Mouse (Mus musculus) lung, embryonic 14.5 days (tissue): Measurements from ENCODE around the gene Ak5. TPM values are rescaled to one million over a fixed set of nuclear protein-coding genes. Genes with fewer than 3 reads are reported as not detected.

Source experiments
- ATAC-seq: fragments of 200-750 bp; cut with Nextera tagmentation; 2 replicates; pipeline ENCODE4 v1.8.0; 2017; ENCODE audit warnings: mild to moderate bottlenecking, moderate TSS enrichment, moderate library complexity; ENCODE audit not compliant: insufficient read depth
- DNase-seq: peaks from one replicate; pipeline ENCODE4 v3.0.0-alpha.2; 2015
- H3K27ac ChIP-seq: fragments of 300-500 bp; sonication (generic); 2 replicates; pipeline ENCODE4 v1.5.1; 2014; ENCODE audit warnings: low read depth, mild to moderate bottlenecking, moderate library complexity
- H3K27me3 ChIP-seq: fragments of 300-500 bp; sonication (generic); 2 replicates; pipeline ENCODE4 v1.6.1; 2014; ENCODE audit warnings: low read length, control low read depth; ENCODE audit not compliant: insufficient read depth
- H3K36me3 ChIP-seq: fragments of 300-500 bp; sonication (generic); 2 replicates; pipeline ENCODE4 v1.6.1; 2014; ENCODE audit warnings: control low read depth; ENCODE audit not compliant: insufficient read depth
- H3K4me1 ChIP-seq: fragments of 300-500 bp; sonication (generic); 2 replicates; pipeline ENCODE4 v1.6.1; 2014; ENCODE audit warnings: antibody characterized with exemption, control low read depth; ENCODE audit not compliant: insufficient read depth
- H3K4me2 ChIP-seq: fragments of 300-500 bp; sonication (generic); 2 replicates; pipeline ENCODE4 v1.6.1; 2014; ENCODE audit warnings: mild to moderate bottlenecking
- H3K4me3 ChIP-seq: fragments of 300-500 bp; sonication (generic); 2 replicates; pipeline ENCODE4 v1.5.1; 2014; ENCODE audit warnings: low read depth, low read length
- H3K9ac ChIP-seq: fragments of 300-500 bp; sonication (generic); 2 replicates; pipeline ENCODE4 v1.6.1; 2014
- H3K9me3 ChIP-seq: fragments of 300-500 bp; sonication (generic); 2 replicates; pipeline ENCODE4 v1.6.1; 2016; ENCODE audit warnings: low read depth, low read length, control low read depth
- CTCF ChIP-seq: IDR thresholded peaks from 2 replicates; pipeline ENCODE4 v1.5.1; 2016; ENCODE audit warnings: antibody characterized with exemption, low read depth
- WGBS: fragments of 180-500 bp; shearing (Covaris S2); extraction: QIAGEN DNeasy Blood & Tissue Kit; methylation state at CpG from one replicate; pipeline ENCODE4 v1.1.7; 2014; 5-methylcytosine and 5-hydroxymethylcytosine counted together
- polyA plus RNA-seq: library from polyadenylated mRNA; unstranded; fragments of >200 nt; fragmentation: Nextera tagmentation; extraction: Ambion mirVana; gene quantifications from 2 replicates; pipeline ENCODE4 v1.2.1, GENCODE M21; 2014

Ak5 gene
- polyA plus RNA-seq, 1 experiment from 2014 or later = 4.1 TPM

- Histone ChIP-seq H3K36me3 (no peaks in the 10 kb centered on the region), H3K9me3 (no peaks in the 10 kb centered on the region), H3K4me1 (peaks cover 8% of the 10 kb centered on the region; the same call in 1 of the 2 replicates), H3K4me2 (no peak overlapping the region), H3K9ac (no peak overlapping the region), H3K27me3 (no peaks in the 10 kb centered on the region), H3K4me3 (no peak overlapping the region), H3K27ac (no peak overlapping the region)
- ATAC-seq = no peak
- no peak for DNase-seq
- no peak for TF ChIP-seq CTCF
- WGBS = 56% methylated on average over 6 of the region's 6 CpGs
Measured at GRCm38 (mm10) chr3:152564516-152565113, 103.5 kb downstream of the Ak5 start.

- Histone ChIP-seq H3K27ac (no peak overlapping the region), H3K9me3 (no peaks in the 10 kb centered on the region), H3K27me3 (no peaks in the 10 kb centered on the region), H3K4me1 (peaks cover 5% of the 10 kb centered on the region; the same call in 1 of the 2 replicates), H3K36me3 (no peaks in the 10 kb centered on the region), H3K9ac (no peak overlapping the region), H3K4me3 (no peak overlapping the region), H3K4me2 (no peak overlapping the region)
- ATAC-seq (no peak), DNase-seq (no peak)
- no peak for TF ChIP-seq CTCF
Measured at GRCm38 (mm10) chr3:152563833-152564232, 104.3 kb downstream of the Ak5 start.

GRCm38 (mm10) chr3:152561708-152562107, 106.5 kb downstream of the Ak5 start:
- Histone ChIP-seq H3K9ac (no peak overlapping the region), H3K27ac (no peak overlapping the region), H3K36me3 (no peaks in the 10 kb centered on the region), H3K27me3 (no peaks in the 10 kb centered on the region), H3K4me1 (peaks cover 3% of the 10 kb centered on the region; the same call in 1 of the 2 replicates), H3K4me2 (no peak overlapping the region), H3K9me3 (no peaks in the 10 kb centered on the region), H3K4me3 (no peak overlapping the region)
- ATAC-seq = no peak
- WGBS = 79% methylated on average over 2 of the region's 2 CpGs
- no peak for DNase-seq
- TF ChIP-seq CTCF = no peak

- Histone ChIP-seq H3K9me3 (no peaks in the 10 kb centered on the region), H3K27ac (no peak overlapping the region), H3K36me3 (no peaks in the 10 kb centered on the region), H3K4me1 (peaks cover 6% of the 10 kb centered on the region), H3K4me2 (no peak overlapping the region), H3K4me3 (no peak overlapping the region), H3K27me3 (no peaks in the 10 kb centered on the region), H3K9ac (no peak overlapping the region)
- WGBS = 34% methylated on average over 4 of the region's 4 CpGs
- TF ChIP-seq CTCF = no peak
- DNase-seq = no peak
- no peak for ATAC-seq
Measured at GRCm38 (mm10) chr3:152559295-152559694, 108.9 kb downstream of the Ak5 start.

- Histone ChIP-seq H3K9ac (no peak overlapping the region), H3K27ac (no peak overlapping the region), H3K36me3 (no peaks in the 10 kb centered on the region), H3K27me3 (no peaks in the 10 kb centered on the region), H3K9me3 (no peaks in the 10 kb centered on the region), H3K4me1 (peaks cover 6% of the 10 kb centered on the region), H3K4me2 (no peak overlapping the region), H3K4me3 (no peak overlapping the region)
- no peak for TF ChIP-seq CTCF
- no peak for DNase-seq
- ATAC-seq = no peak
- WGBS = 68% methylated on average over 10 of the region's 10 CpGs
Measured at GRCm38 (mm10) chr3:152558106-152558505, 110.1 kb downstream of the Ak5 start.

GRCm38 (mm10) chr3:152557659-152558058, 110.5 kb downstream of the Ak5 start:
- 35% methylated on average over 12 of the region's 12 CpGs for WGBS
- Histone ChIP-seq H3K27me3 (no peaks in the 10 kb centered on the region), H3K36me3 (no peaks in the 10 kb centered on the region), H3K9me3 (no peaks in the 10 kb centered on the region), H3K27ac (no peak overlapping the region), H3K4me3 (no peak overlapping the region), H3K4me1 (peaks cover 6% of the 10 kb centered on the region), H3K4me2 (no peak overlapping the region), H3K9ac (no peak overlapping the region)
- no peak for TF ChIP-seq CTCF
- ATAC-seq = peak; percentile 60; the same call in 1 of the 2 replicates
- no peak for DNase-seq

- Histone ChIP-seq H3K36me3 (no peaks in the 10 kb centered on the region), H3K9ac (no peak overlapping the region), H3K4me1 (peaks cover 6% of the 10 kb centered on the region), H3K4me3 (no peak overlapping the region), H3K9me3 (no peaks in the 10 kb centered on the region), H3K27ac (no peak overlapping the region), H3K27me3 (no peaks in the 10 kb centered on the region), H3K4me2 (no peak overlapping the region)
- DNase-seq = no peak
- WGBS = 85% methylated on average over 3 of the region's 3 CpGs
- ATAC-seq = no peak
- TF ChIP-seq CTCF = peak; percentile 52
Measured at GRCm38 (mm10) chr3:152556919-152557318, 111.2 kb downstream of the Ak5 start.
